Mouse (Mus musculus) testis, adult 2 months (tissue): ENCODE data around the gene AA467197.

Source experiments
- CTCF ChIP-seq: fragments of 200-500 bp; IDR thresholded peaks from 2 replicates; pipeline ENCODE4 v1.5.1; 2012; ENCODE audit warnings: low read depth, mild to moderate bottlenecking, inconsistent platforms, low read length, moderate library complexity; ENCODE audit not compliant: control insufficient read depth, insufficient read depth, insufficient replicate concordance
- POLR2A ChIP-seq: fragments of 200-500 bp; IDR thresholded peaks from 2 replicates; pipeline ENCODE4 v1.6.1; 2012; ENCODE audit warnings: low read depth, mild to moderate bottlenecking, inconsistent platforms, low read length, moderate library complexity; ENCODE audit not compliant: control insufficient read depth

- TF ChIP-seq CTCF (no peak), POLR2A (no peak)
Measured at GRCm38 (mm10) chr2:122659825-122660224, 23.0 kb downstream of the AA467197 start.
